Mouse (Mus musculus): ENCODE data around the gene Wrap73. TPM values are rescaled to one million over a fixed set of nuclear protein-coding genes. Genes with fewer than 3 reads are reported as not detected.

The Wrap73 gene
- total RNA-seq, 2 experiments from 2014 or later, result 10.9 to 23.3 TPM

Other genes starting within 250 kb of the Wrap73 start
- 58.6 and 78.0 TPM in 2 replicates for gene A430005L14Rik, start 185.1 kb upstream of the Wrap73 start, total RNA-seq (2014; fragmentation: Nextera tagmentation)
- gene A430005L14Rik, start 185.1 kb upstream of the Wrap73 start, total RNA-seq (2017), result 45.1 and 62.6 TPM in 2 replicates
- gene Dffb, start 167.2 kb upstream of the Wrap73 start, total RNA-seq (2014; fragmentation: Nextera tagmentation), result 6.4 and 9.5 TPM in 2 replicates
- 11.8 and 15.0 TPM in 2 replicates for gene Dffb, start 167.2 kb upstream of the Wrap73 start, total RNA-seq (2017)
- gene Cep104, start 167.2 kb upstream of the Wrap73 start, total RNA-seq (2014; fragmentation: Nextera tagmentation), result 10.6 and 18.1 TPM in 2 replicates
- 6.0 and 8.4 TPM in 2 replicates for gene Cep104, start 167.2 kb upstream of the Wrap73 start, total RNA-seq (2017)
- 30.7 and 36.8 TPM in 2 replicates for gene Lrrc47, start 130.6 kb upstream of the Wrap73 start, total RNA-seq (2014; fragmentation: Nextera tagmentation)
- 32.6 and 49.4 TPM in 2 replicates for gene Lrrc47, start 130.6 kb upstream of the Wrap73 start, total RNA-seq (2017)
- 119 and 177 TPM in 2 replicates for gene Smim1, start 116.1 kb upstream of the Wrap73 start, total RNA-seq (2014; fragmentation: Nextera tagmentation)
- gene Smim1, start 116.1 kb upstream of the Wrap73 start, total RNA-seq (2017), result 34.2 and 58.4 TPM in 2 replicates
- gene Ccdc27, start 99.7 kb upstream of the Wrap73 start, total RNA-seq (2014; fragmentation: Nextera tagmentation), result not detected in 2 replicates
- not detected in 2 replicates for gene Ccdc27, start 99.7 kb upstream of the Wrap73 start, total RNA-seq (2017)
- not detected in 2 replicates for gene Trp73, start 2.2 kb upstream of the Wrap73 start, total RNA-seq (2014; fragmentation: Nextera tagmentation)
- not detected in 2 replicates for gene Trp73, start 2.2 kb upstream of the Wrap73 start, total RNA-seq (2017)
- gene Tprgl, start 18.3 kb downstream of the Wrap73 start, total RNA-seq (2014; fragmentation: Nextera tagmentation), result 67.6 and 82.8 TPM in 2 replicates
- 39.9 and 49.6 TPM in 2 replicates for gene Tprgl, start 18.3 kb downstream of the Wrap73 start, total RNA-seq (2017)
- gene Megf6, start 28.4 kb downstream of the Wrap73 start, total RNA-seq (2014; fragmentation: Nextera tagmentation), result 0.22 and 0.37 TPM in 2 replicates
- gene Megf6, start 28.4 kb downstream of the Wrap73 start, total RNA-seq (2017), result 0.38 TPM in 1 of 2 replicates, not detected in the other
- not detected in 2 replicates for gene Arhgef16, start 159.3 kb downstream of the Wrap73 start, total RNA-seq (2014; fragmentation: Nextera tagmentation)
- gene Arhgef16, start 159.3 kb downstream of the Wrap73 start, total RNA-seq (2017), result not detected in 2 replicates
- gene B230104I21Rik, start 193.8 kb downstream of the Wrap73 start, total RNA-seq (2014; fragmentation: Nextera tagmentation), result not detected in 2 replicates
- not detected in 2 replicates for gene B230104I21Rik, start 193.8 kb downstream of the Wrap73 start, total RNA-seq (2017)